Mouse (Mus musculus) left cerebral cortex, adult 18-20 months (tissue): ENCODE measurements around the gene Nhsl2. TPM values are rescaled to one million over a fixed set of nuclear protein-coding genes. Genes with fewer than 3 reads are reported as not detected.
"Not testable (repeated sequence)": the region's sequence is repeated elsewhere in the genome, so short reads cannot be mapped to it uniquely, and the experiment has no call there.

ENCODE experiments used
- DNase-seq, 2 experiments: peaks; one replicate each; pipeline ENCODE4 v3.0.0; 2021 to 2022; ENCODE audit warnings: low spot score in 2 of 2, mixed read lengths in 1 of 2
- long read RNA-seq, 2 experiments: library from polyadenylated mRNA; stranded (forward); transcript quantifications; one replicate each; pipeline ENCODE4 v2.0.0; 2021
- total RNA-seq, 2 experiments: library from RNA; stranded (reverse); gene quantifications; 2 replicates each; pipeline ENCODE4 v1.2.3; 2021

Nhsl2 gene
- total RNA-seq = 10 to 100 TPM; 35.5 to 38.4 TPM
- long read RNA-seq, experiment 1, partial matches to known transcripts = 0 of 12 reads
- long read RNA-seq, experiment 1, other reads (novel, unspliced or antisense) = 12 of 12 reads
- long read RNA-seq, experiment 2, partial matches to known transcripts = 0 of 1 reads
- long read RNA-seq, experiment 2, other reads (novel, unspliced or antisense) = 1 of 1 reads

- peak; percentile 21 to 33 for DNase-seq
Observed at GRCm38 (mm10) chrX:101849281-101849821, at the start of gene Nhsl2. Gene Nhsl2 (plus strand): TSS chrX:101849385.

- no peak for DNase-seq
Observed at GRCm38 (mm10) chrX:101805512-101805911, 43.7 kb upstream of the Nhsl2 start.

- no peak for DNase-seq
Observed at GRCm38 (mm10) chrX:101811750-101812149, 37.4 kb upstream of the Nhsl2 start.

GRCm38 (mm10) chrX:101819163-101819562 is 30.0 kb upstream of the Nhsl2 start:
- peak; percentile 2 to 4 for DNase-seq

GRCm38 (mm10) chrX:101819980-101820379 is 29.2 kb upstream of the Nhsl2 start:
- DNase-seq = not testable (repeated sequence)

- no peak for DNase-seq
Observed at GRCm38 (mm10) chrX:101847191-101847795, 1.9 kb upstream of the Nhsl2 start.

- no peak for DNase-seq
Observed at GRCm38 (mm10) chrX:101849901-101850551, 841 bp downstream of the Nhsl2 start.

GRCm38 (mm10) chrX:101851566-101852354 is 2.6 kb downstream of the Nhsl2 start:
- no peak for DNase-seq

GRCm38 (mm10) chrX:101863666-101864378 is 14.6 kb downstream of the Nhsl2 start:
- DNase-seq = no peak

GRCm38 (mm10) chrX:101864788-101865187 is 15.6 kb downstream of the Nhsl2 start:
- no peak for DNase-seq

- no peak for DNase-seq
Observed at GRCm38 (mm10) chrX:101874147-101874546, 25.0 kb downstream of the Nhsl2 start.

- peak in 1 of 2 experiments; percentile 23 for DNase-seq
Observed at GRCm38 (mm10) chrX:101874901-101875300, 25.7 kb downstream of the Nhsl2 start.

GRCm38 (mm10) chrX:101876136-101876535 is 27.0 kb downstream of the Nhsl2 start:
- no peak for DNase-seq

GRCm38 (mm10) chrX:101877840-101878239 is 28.7 kb downstream of the Nhsl2 start:
- no peak for DNase-seq

- DNase-seq = no peak
Observed at GRCm38 (mm10) chrX:101878546-101878945, 29.4 kb downstream of the Nhsl2 start.

- DNase-seq = no peak
Observed at GRCm38 (mm10) chrX:101882141-101882751, 33.1 kb downstream of the Nhsl2 start.

- DNase-seq = no peak
Observed at GRCm38 (mm10) chrX:101889384-101889783, 40.2 kb downstream of the Nhsl2 start.

GRCm38 (mm10) chrX:101889813-101890469 is 40.8 kb downstream of the Nhsl2 start:
- DNase-seq = no peak

- DNase-seq = peak in 1 of 2 experiments; percentile 14
Observed at GRCm38 (mm10) chrX:101893796-101894195, 44.6 kb downstream of the Nhsl2 start.

- DNase-seq = no peak
Observed at GRCm38 (mm10) chrX:101898341-101898740, 49.2 kb downstream of the Nhsl2 start.
